Mouse (Mus musculus): ENCODE measurements around the gene Tmem121.
"Not testable (repeated sequence)": the region's sequence is repeated elsewhere in the genome, so short reads cannot be mapped to it uniquely, and the experiment has no call there.

Tmem121 gene

GRCm38 (mm10) chr12:113187584-113188295 lies 2.0 kb downstream of the Tmem121 start:
- peak; percentile 62 to 78 for DNase-seq (ENCODE audit: low spot score in 2 of 2)

- DNase-seq (ENCODE audit: low spot score in 2 of 2), result no peak
These were observed 2.8 kb downstream of the Tmem121 start for GRCm38 (mm10) chr12:113188349-113189055.

- no peak for DNase-seq (ENCODE audit: low spot score in 2 of 2)
These were observed 7.7 kb downstream of the Tmem121 start for GRCm38 (mm10) chr12:113193423-113193822.

DNA sequence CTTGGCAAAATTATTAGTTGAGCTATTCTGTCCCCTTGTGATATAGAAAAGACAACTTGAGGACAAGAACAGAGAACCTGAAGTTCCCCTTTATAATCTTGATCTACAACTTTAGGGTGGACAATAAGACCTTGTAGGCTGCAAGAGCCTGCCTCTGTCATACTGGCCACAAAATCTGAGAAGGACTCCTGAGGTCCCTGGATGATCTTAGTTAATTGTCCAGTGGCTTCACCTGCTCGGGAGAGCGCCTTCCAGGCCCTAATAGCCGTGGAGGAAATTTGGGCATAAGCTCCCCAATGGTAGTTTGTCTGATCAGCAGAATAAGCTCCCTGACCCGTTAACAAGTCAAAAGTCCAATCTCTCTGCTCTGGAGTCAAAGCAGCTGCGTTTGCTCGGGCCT lies 13.4 kb downstream of the Tmem121 start:
- not testable (repeated sequence) for DNase-seq (ENCODE audit: low spot score in 2 of 2)

- DNase-seq (ENCODE audit: low spot score in 2 of 2), result no peak
These were observed 15.6 kb downstream of the Tmem121 start for GRCm38 (mm10) chr12:113201301-113201700.

GRCm38 (mm10) chr12:113202008-113202407 lies 16.3 kb downstream of the Tmem121 start:
- DNase-seq (ENCODE audit: low spot score in 2 of 2), result no peak

- DNase-seq (ENCODE audit: low spot score in 2 of 2), result no peak
These were observed 17.8 kb downstream of the Tmem121 start for GRCm38 (mm10) chr12:113203522-113203921.

DNA sequence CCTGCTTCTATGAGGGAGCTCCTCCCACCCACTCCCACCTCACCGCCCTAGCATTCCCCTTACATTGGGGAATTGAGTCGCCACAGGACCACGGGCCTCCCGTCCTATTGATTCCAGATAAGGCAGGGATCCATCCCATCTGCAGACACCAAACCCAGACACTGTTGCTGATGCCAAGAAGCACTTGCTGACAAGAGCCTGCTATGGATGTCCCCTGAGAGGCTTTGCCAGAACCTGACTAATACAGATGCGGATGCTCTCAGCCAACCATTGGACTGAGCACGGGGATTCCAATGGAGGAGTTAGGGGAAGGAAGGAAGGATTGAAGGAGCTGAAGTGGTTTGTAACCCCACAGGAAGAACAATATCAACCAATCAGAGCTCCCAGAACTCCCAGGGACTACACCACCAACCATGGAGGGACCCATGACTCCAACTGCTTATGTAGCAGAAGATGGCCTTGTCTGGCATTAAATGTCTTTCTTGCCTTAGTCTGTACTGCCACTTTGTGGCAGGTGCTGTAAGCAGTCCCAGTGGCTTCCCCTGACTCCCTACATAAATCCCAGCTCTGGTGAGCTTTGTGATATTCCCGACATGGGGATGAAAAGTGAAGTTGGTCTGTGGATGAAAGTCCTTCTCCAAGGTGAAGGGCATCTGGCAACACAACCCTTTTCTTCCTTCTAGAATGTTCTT lies 19.7 kb downstream of the Tmem121 start:
- DNase-seq (ENCODE audit: low spot score in 2 of 2), result no peak

DNA sequence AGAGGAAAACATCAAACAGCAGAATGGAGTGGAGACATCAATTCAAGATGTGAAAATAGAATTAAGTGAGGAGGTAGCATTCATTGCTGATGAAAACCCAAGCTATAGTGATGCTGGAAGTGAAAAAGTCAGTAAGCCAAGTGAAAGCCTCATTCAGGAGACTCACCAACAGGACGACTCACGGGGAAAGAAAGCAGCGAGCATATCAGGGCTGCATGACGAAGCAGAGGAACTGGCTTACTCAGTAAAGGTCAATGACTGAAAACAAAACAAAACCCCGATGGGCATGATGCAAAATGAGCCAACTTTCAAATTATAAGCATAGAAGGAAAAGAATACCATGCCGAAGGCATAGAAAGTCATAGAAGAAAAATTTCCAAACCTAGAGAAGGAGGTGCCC lies 22.0 kb downstream of the Tmem121 start:
- DNase-seq (ENCODE audit: low spot score in 2 of 2), result no peak

GRCm38 (mm10) chr12:113210586-113211378 lies 25.1 kb downstream of the Tmem121 start:
- DNase-seq (ENCODE audit: low spot score in 2 of 2), result peak in 1 of 2 experiments; percentile 52

GRCm38 (mm10) chr12:113211772-113212171 lies 26.0 kb downstream of the Tmem121 start:
- no peak for DNase-seq (ENCODE audit: low spot score in 2 of 2)

GRCm38 (mm10) chr12:113212326-113212924 lies 26.7 kb downstream of the Tmem121 start:
- no peak for DNase-seq (ENCODE audit: low spot score in 2 of 2)

DNA sequence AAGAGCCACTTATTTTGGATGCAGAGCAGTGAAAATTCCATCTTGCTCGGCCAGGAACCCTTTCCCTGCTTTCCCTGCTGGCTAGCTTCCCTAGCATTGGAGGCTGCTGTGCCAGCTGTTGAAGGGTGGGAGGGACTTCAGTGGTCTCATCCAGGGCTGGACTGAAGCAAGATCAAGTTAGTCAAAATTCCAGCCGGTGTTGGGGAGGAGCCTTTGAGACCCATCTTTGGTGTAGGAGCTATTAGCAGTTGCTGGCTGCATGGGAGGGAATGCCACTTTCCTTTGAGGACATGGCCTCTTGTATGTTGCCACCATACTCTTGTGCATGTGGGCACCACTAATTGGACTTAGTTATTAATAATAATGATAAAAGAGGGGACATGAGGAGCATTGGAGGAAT lies 27.5 kb downstream of the Tmem121 start:
- no peak for DNase-seq (ENCODE audit: low spot score in 2 of 2)

- DNase-seq (ENCODE audit: low spot score in 2 of 2), result no peak
These were observed 28.5 kb downstream of the Tmem121 start for GRCm38 (mm10) chr12:113214072-113214808.

DNA sequence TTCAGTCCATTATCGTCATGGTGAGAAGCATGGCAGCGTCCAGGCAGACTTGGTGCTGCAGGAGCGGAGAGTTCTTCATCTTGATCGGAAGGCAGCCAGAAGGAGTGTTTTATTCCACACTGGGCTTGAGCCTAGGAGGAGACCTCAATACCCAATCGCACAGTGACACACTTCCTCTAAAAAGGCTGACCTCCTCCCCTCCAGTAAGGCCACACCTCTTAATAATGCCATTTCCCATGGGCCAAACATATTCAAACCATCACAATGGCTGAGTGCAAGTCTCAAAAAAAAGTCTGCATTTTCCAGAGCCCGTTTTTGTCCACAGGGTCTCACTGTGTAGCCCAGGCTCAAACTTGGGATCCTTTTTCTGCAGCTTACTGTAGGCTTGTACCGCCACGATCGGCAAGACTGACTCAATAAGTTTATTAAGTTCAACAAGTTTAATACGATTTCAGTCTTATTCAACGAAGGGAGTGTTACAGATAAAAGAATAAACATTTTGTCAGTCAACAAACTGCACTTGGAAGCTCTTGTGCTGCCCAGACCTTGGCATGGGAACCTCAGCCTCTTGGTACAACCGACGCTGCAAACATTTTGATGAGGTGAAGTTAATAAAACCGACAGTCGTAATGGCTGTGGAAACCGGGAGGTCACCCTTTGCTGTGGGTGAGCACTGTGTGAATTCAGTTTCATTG lies 29.4 kb downstream of the Tmem121 start:
- no peak for DNase-seq (ENCODE audit: low spot score in 2 of 2)

DNA sequence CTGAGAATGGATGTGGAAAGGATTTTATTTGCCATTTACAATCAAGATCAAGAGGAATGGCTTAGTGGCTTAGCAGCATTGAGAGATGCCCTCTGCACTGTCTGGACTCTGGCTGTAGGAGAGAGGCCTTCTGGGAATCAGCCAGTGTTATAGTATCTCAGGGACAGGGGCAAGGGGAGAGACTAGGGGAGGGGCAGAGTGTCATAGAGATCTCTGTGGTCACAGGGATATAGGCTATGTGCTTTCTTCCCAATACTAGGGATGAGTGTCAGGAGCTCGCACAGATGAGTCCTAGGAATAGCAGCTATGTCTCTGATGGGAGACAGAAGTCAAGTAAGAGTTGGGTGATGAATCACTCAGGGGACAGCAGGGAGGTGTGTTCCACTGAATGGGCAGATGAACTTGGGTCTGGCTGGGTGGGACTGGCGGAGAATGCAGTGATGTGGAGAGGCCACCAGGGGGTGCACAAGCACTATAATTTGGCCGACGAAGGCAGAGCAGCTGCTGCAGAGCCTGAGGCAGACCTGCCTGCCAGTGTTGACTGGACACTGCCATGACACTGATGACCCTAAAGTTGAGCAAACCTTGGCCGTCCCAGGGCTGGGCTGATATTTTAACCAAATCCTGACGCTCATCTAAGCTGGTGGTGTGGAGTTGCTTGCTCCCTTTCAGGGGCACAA lies 30.1 kb downstream of the Tmem121 start:
- peak in 1 of 2 experiments; percentile 59 for DNase-seq (ENCODE audit: low spot score in 2 of 2)

GRCm38 (mm10) chr12:113217306-113218242 lies 31.8 kb downstream of the Tmem121 start:
- DNase-seq (ENCODE audit: low spot score in 2 of 2), result peak; percentile 58 to 64

DNA sequence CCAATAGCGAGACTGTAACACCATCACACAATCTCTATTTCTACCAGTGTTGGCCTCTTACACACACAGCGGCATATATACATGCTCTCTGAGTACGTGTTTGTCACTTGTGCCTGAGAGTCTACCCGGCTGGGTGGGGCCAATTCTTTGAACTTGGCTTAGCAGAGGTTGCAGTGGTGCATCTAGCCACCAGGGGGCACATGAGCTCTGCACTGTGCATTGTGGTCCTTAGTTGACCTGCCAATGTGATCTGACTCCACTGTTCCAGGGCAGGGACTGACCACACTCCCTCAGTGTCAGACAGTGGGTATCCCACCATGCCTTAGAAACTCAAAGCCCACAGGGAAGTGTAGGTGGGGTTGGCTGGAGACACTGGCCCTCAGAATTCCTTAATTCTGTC lies 34.1 kb downstream of the Tmem121 start:
- DNase-seq (ENCODE audit: low spot score in 2 of 2), result peak in 1 of 2 experiments; percentile 17

Measured in urinary bladder, postnatal 36 days (tissue).